Mouse (Mus musculus) brown adipose tissue, adult 24 weeks (tissue): ENCODE data around the gene Rpl29. TPM values are rescaled to one million over a fixed set of nuclear protein-coding genes. Genes with fewer than 3 reads are reported as not detected.

Source experiments
- H3K27ac ChIP-seq: fragments of 200-500 bp; replicated peaks from 2 replicates; pipeline ENCODE4 v1.5.1; 2012; ENCODE audit warnings: low read depth, mild to moderate bottlenecking, low read length
- H3K4me1 ChIP-seq: fragments of 200-500 bp; 2 replicates; pipeline ENCODE4 v1.6.1; 2012; ENCODE audit warnings: low read length, mixed read lengths; ENCODE audit not compliant: control insufficient read depth, insufficient read depth, insufficient read length
- H3K4me3 ChIP-seq: fragments of 200-500 bp; 2 replicates; pipeline ENCODE4 v1.5.1; 2012; ENCODE audit warnings: low read depth, mild to moderate bottlenecking, low read length, moderate library complexity; ENCODE audit not compliant: insufficient read depth
- polyA plus RNA-seq: library from polyadenylated mRNA; stranded (reverse); fragments of >200 nt; gene quantifications from 2 replicates; pipeline ENCODE4 v1.2.4, GENCODE M21; 2012; ENCODE audit not compliant: missing spikeins, insufficient read depth, insufficient read length

Rpl29 gene
- 143 and 152 TPM in 2 replicates for polyA plus RNA-seq

- peak within 1 kb of the TSS; percentile 80 for H3K27ac ChIP-seq
- peaks cover 4% of the 10 kb centered on the region; the same call in 1 of the 2 replicates for H3K4me1 ChIP-seq
- peak within 1 kb of the TSS; percentile 85 for H3K4me3 ChIP-seq
These were observed at the start of gene Rpl29 for GRCm38 (mm10) chr9:106429221-106430014. Gene Rpl29 (plus strand): TSS chr9:106429454.

GRCm38 (mm10) chr9:106386181-106386864 is 42.9 kb upstream of the Rpl29 start:
- H3K27ac ChIP-seq = no peak overlapping the region

GRCm38 (mm10) chr9:106392828-106393527 is 36.3 kb upstream of the Rpl29 start:
- no peak overlapping the region for H3K27ac ChIP-seq
- H3K4me3 ChIP-seq = no peak overlapping the region
- 0 out of 2 replicates have a peak, but pooled peaks cover 3% of the 10 kb centered on the region for H3K4me1 ChIP-seq

More at GRCm38 (mm10) chr9:106386181-106386864, 42.9 kb upstream of the Rpl29 start:
- Histone ChIP-seq H3K4me1 (peaks cover 31% of the 10 kb centered on the region), H3K4me3 (no peak overlapping the region)

GRCm38 (mm10) chr9:106393548-106393947 is 35.7 kb upstream of the Rpl29 start:
- H3K27ac ChIP-seq = no peak overlapping the region
- 0 out of 2 replicates have a peak, but pooled peaks cover 3% of the 10 kb centered on the region for H3K4me1 ChIP-seq
- no peak overlapping the region for H3K4me3 ChIP-seq

GRCm38 (mm10) chr9:106394649-106395602 is 34.3 kb upstream of the Rpl29 start:
- no peak overlapping the region for H3K4me3 ChIP-seq
- no peak overlapping the region for H3K27ac ChIP-seq
- H3K4me1 ChIP-seq = 0 out of 2 replicates have a peak, but pooled peaks cover 3% of the 10 kb centered on the region

- H3K4me3 ChIP-seq = no peak overlapping the region
- no peak overlapping the region for H3K27ac ChIP-seq
- H3K4me1 ChIP-seq = 0 out of 2 replicates have a peak, but pooled peaks cover 3% of the 10 kb centered on the region
These were observed 31.5 kb upstream of the Rpl29 start for GRCm38 (mm10) chr9:106397733-106398132.

GRCm38 (mm10) chr9:106398667-106399311 is 30.5 kb upstream of the Rpl29 start:
- H3K4me3 ChIP-seq = no peak overlapping the region
- H3K4me1 ChIP-seq = 0 out of 2 replicates have a peak, but pooled peaks cover 3% of the 10 kb centered on the region
- H3K27ac ChIP-seq = no peak overlapping the region

- Histone ChIP-seq H3K4me3 (no peak overlapping the region), H3K4me1 (0 out of 2 replicates have a peak, but pooled peaks cover 2% of the 10 kb centered on the region)
These were observed 29.4 kb upstream of the Rpl29 start for GRCm38 (mm10) chr9:106399808-106400207.

GRCm38 (mm10) chr9:106402149-106402548 is 27.1 kb upstream of the Rpl29 start:
- Histone ChIP-seq H3K4me3 (no peak overlapping the region), H3K27ac (no peak overlapping the region), H3K4me1 (peaks cover 10% of the 10 kb centered on the region)

More at GRCm38 (mm10) chr9:106399808-106400207, 29.4 kb upstream of the Rpl29 start:
- no peak overlapping the region for H3K27ac ChIP-seq

- Histone ChIP-seq H3K4me3 (no peak overlapping the region), H3K27ac (no peak overlapping the region), H3K4me1 (peaks cover 10% of the 10 kb centered on the region)
These were observed 26.5 kb upstream of the Rpl29 start for GRCm38 (mm10) chr9:106402607-106403375.

- peaks cover 10% of the 10 kb centered on the region for H3K4me1 ChIP-seq
- no peak overlapping the region for H3K4me3 ChIP-seq
- H3K27ac ChIP-seq = no peak overlapping the region
These were observed 24.0 kb upstream of the Rpl29 start for GRCm38 (mm10) chr9:106405275-106405674.

GRCm38 (mm10) chr9:106406443-106407078 is 22.7 kb upstream of the Rpl29 start:
- Histone ChIP-seq H3K4me3 (no peak overlapping the region), H3K27ac (no peak overlapping the region; the same call in 1 of the 2 replicates), H3K4me1 (peaks cover 10% of the 10 kb centered on the region)

- H3K4me3 ChIP-seq = no peak overlapping the region
- peaks cover 12% of the 10 kb centered on the region for H3K4me1 ChIP-seq
- no peak overlapping the region for H3K27ac ChIP-seq
These were observed 20.2 kb upstream of the Rpl29 start for GRCm38 (mm10) chr9:106409096-106409495.
